Mouse (Mus musculus): ENCODE results near the gene Lsmem1. TPM values are rescaled to one million over a fixed set of nuclear protein-coding genes. Genes with fewer than 3 reads are reported as not detected.

The Lsmem1 gene
- polyA plus RNA-seq (2015; fragmentation: Nextera tagmentation; extraction: Ambion mirVana) = not detected in 2 replicates

GRCm38 (mm10) chr12:40199302-40199701 is at the start of gene Lsmem1:
Gene Lsmem1 (minus strand): TSS chr12:40199490.

GRCm38 (mm10) chr12:40248454-40249180 is 49.3 kb upstream of the Lsmem1 start, which contains the start of gene Ifrd1:
Gene Ifrd1 (minus strand): TSS chr12:40248504.

GRCm38 (mm10) chr12:40133573-40134271 is 65.6 kb downstream of the Lsmem1 start, which contains the start of gene Scin:
Gene Scin (minus strand): TSS chr12:40134228.

MicroRNA genes within 50 kb of the gene (microRNA counts, 519-probe panel; counts per million panel counts)
- not detected for microRNA mmu-miR-1938

Small RNA genes within 50 kb of the gene (microRNA-seq; reads per million reads assigned to microRNA genes)
- not detected for gene Mir1938

Other genes starting within 250 kb of the Lsmem1 start
- gene Arl4a, start 161.5 kb downstream of the Lsmem1 start, polyA plus RNA-seq (2015; fragmentation: Nextera tagmentation; extraction: Ambion mirVana) = 71.0 and 79.5 TPM in 2 replicates
- gene Scin, start 65.3 kb downstream of the Lsmem1 start, polyA plus RNA-seq (2015; fragmentation: Nextera tagmentation; extraction: Ambion mirVana) = 0.17 TPM in 2 replicates
- 100 and 148 TPM in 2 replicates for gene Ifrd1, start 49.0 kb upstream of the Lsmem1 start, polyA plus RNA-seq (2015; fragmentation: Nextera tagmentation; extraction: Ambion mirVana)
- gene Zfp277, start 246.4 kb upstream of the Lsmem1 start, polyA plus RNA-seq (2015; fragmentation: Nextera tagmentation; extraction: Ambion mirVana) = 18.7 and 20.9 TPM in 2 replicates
- 3.7 TPM in 2 replicates for gene Dock4, start 246.5 kb upstream of the Lsmem1 start, polyA plus RNA-seq (2015; fragmentation: Nextera tagmentation; extraction: Ambion mirVana)